Mouse (Mus musculus) ES-Bruce4 (cell line): ENCODE measurements at regions not wholly inside any gene's neighbourhood (a gene's known extent, or its start where the extent isn't known, plus 50 kb on each side); places are given as distances from the start of the nearest gene placed in this dataset.
"Not testable (repeated sequence)": the region's sequence is repeated elsewhere in the genome, so short reads cannot be mapped to it uniquely, and the experiment has no call there.

Experiments
- H3K27ac ChIP-seq: 2 replicates; pipeline ENCODE4 v1.5.1; 2012; ENCODE audit warnings: low read length, inconsistent platforms; ENCODE audit not compliant: insufficient read depth
- H3K27me3 ChIP-seq: 2 replicates; pipeline ENCODE4 v1.6.1; 2012; ENCODE audit warnings: mild to moderate bottlenecking, low read length, inconsistent platforms; ENCODE audit not compliant: control insufficient read depth, poor library complexity, insufficient read depth, severe bottlenecking
- H3K36me3 ChIP-seq: 2 replicates; pipeline ENCODE4 v1.6.1; 2012; ENCODE audit warnings: inconsistent platforms, mild to moderate bottlenecking, low read length, moderate library complexity; ENCODE audit not compliant: control insufficient read depth, poor library complexity, insufficient read depth, severe bottlenecking
- H3K4me1 ChIP-seq: one replicate; pipeline ENCODE4 v1.8.1; 2011; ENCODE audit warnings: low read length; ENCODE audit not compliant: control insufficient read depth, insufficient read depth
- H3K4me3 ChIP-seq: 2 replicates; pipeline ENCODE4 v1.5.1; 2011; ENCODE audit warnings: low read depth, mild to moderate bottlenecking, low read length
- H3K9ac ChIP-seq: 2 replicates; pipeline ENCODE4 v1.6.1; 2012; ENCODE audit warnings: low read depth, mild to moderate bottlenecking, inconsistent platforms; ENCODE audit not compliant: poor library complexity, severe bottlenecking
- H3K9me3 ChIP-seq: replicated peaks from 2 replicates; pipeline ENCODE4 v1.6.1; 2012; ENCODE audit warnings: mild to moderate bottlenecking, low read length, inconsistent platforms; ENCODE audit not compliant: control insufficient read depth, poor library complexity, insufficient read depth, severe bottlenecking
- CTCF ChIP-seq: IDR thresholded peaks from one replicate; pipeline ENCODE4 v1.8.1; 2011; ENCODE audit warnings: low read depth, low read length
- EP300 ChIP-seq: IDR thresholded peaks from 2 replicates; pipeline ENCODE4 v1.6.1; 2011; ENCODE audit warnings: low read depth, low read length; ENCODE audit not compliant: insufficient read depth
- POLR2A ChIP-seq: IDR thresholded peaks from one replicate; pipeline ENCODE4 v1.8.1; 2011; ENCODE audit warnings: low read length; ENCODE audit not compliant: insufficient read depth

- Histone ChIP-seq H3K4me3 (no peak overlapping the region), H3K9ac (no peak overlapping the region), H3K36me3 (no peaks in the 10 kb centered on the region), H3K27me3 (no peaks in the 10 kb centered on the region), H3K9me3 (no peaks in the 10 kb centered on the region), H3K4me1 (no peaks in the 10 kb centered on the region), H3K27ac (no peak overlapping the region)
- TF ChIP-seq EP300 = no peak
- TF ChIP-seq POLR2A = no peak
- no peak for TF ChIP-seq CTCF
Measured at GRCm38 (mm10) chr6:70227166-70227565, 564.9 kb downstream of the Rpia start.

GRCm38 (mm10) chr6:70216632-70217031 lies 575.4 kb downstream of the Rpia start:
- H3K27ac ChIP-seq, H3K9me3 ChIP-seq, H3K27me3 ChIP-seq, H3K4me3 ChIP-seq, H3K36me3 ChIP-seq, H3K9ac ChIP-seq, H3K4me1 ChIP-seq: not testable (repeated sequence)

- not testable (repeated sequence) for H3K4me3 ChIP-seq, H3K4me1 ChIP-seq, H3K9ac ChIP-seq, H3K27me3 ChIP-seq, H3K9me3 ChIP-seq, H3K36me3 ChIP-seq, H3K27ac ChIP-seq
Measured at GRCm38 (mm10) chr6:70215781-70216180, 576.3 kb downstream of the Rpia start.
